Mouse (Mus musculus) adrenal gland, adult (tissue): ENCODE data around the gene Lbh.

ENCODE experiments used
- DNase-seq, 2 experiments: peaks; one replicate each; pipeline ENCODE4 v3.0.0; 2022 to 2023; ENCODE audit warnings: low spot score in 1 of 2; ENCODE audit not compliant: inconsistent age in 2 of 2

Gene Lbh

GRCm38 (mm10) chr17:72937204-72937603, 19.1 kb downstream of the Lbh start:
- DNase-seq, result no peak

GRCm38 (mm10) chr17:72938026-72938795, 20.1 kb downstream of the Lbh start:
- DNase-seq, result peak in 1 of 2 experiments; percentile 52

GRCm38 (mm10) chr17:72938871-72939568, 20.9 kb downstream of the Lbh start:
- DNase-seq, result no peak

- DNase-seq, result no peak
Measured at GRCm38 (mm10) chr17:72939569-72939899, 21.4 kb downstream of the Lbh start.

GRCm38 (mm10) chr17:72944368-72944767, 26.3 kb downstream of the Lbh start:
- DNase-seq, result no peak

- DNase-seq, result no peak
Measured at GRCm38 (mm10) chr17:72947111-72947859, 29.2 kb downstream of the Lbh start.

- DNase-seq, result no peak
Measured at GRCm38 (mm10) chr17:72948119-72948518, 30.0 kb downstream of the Lbh start.

GRCm38 (mm10) chr17:72949247-72949701, 31.2 kb downstream of the Lbh start:
- no peak for DNase-seq

GRCm38 (mm10) chr17:72951331-72951730, 33.2 kb downstream of the Lbh start:
- no peak for DNase-seq

- DNase-seq, result no peak
Measured at GRCm38 (mm10) chr17:72953811-72954685, 35.9 kb downstream of the Lbh start.

GRCm38 (mm10) chr17:72955534-72955933, 37.4 kb downstream of the Lbh start:
- DNase-seq, result no peak

- DNase-seq, result no peak
Measured at GRCm38 (mm10) chr17:72957016-72957415, 38.9 kb downstream of the Lbh start.

GRCm38 (mm10) chr17:72958886-72959285, 40.8 kb downstream of the Lbh start:
- DNase-seq, result no peak

GRCm38 (mm10) chr17:72959497-72960039, 41.5 kb downstream of the Lbh start:
- DNase-seq, result no peak

GRCm38 (mm10) chr17:72960243-72960642, 42.1 kb downstream of the Lbh start:
- DNase-seq, result no peak

GRCm38 (mm10) chr17:72960873-72961272, 42.8 kb downstream of the Lbh start:
- no peak for DNase-seq

GRCm38 (mm10) chr17:72961953-72962630, 44.0 kb downstream of the Lbh start:
- no peak for DNase-seq

- no peak for DNase-seq
Measured at GRCm38 (mm10) chr17:72965687-72966086, 47.6 kb downstream of the Lbh start.

- no peak for DNase-seq
Measured at GRCm38 (mm10) chr17:72966091-72966531, 48.0 kb downstream of the Lbh start.

GRCm38 (mm10) chr17:72966878-72967277, 48.8 kb downstream of the Lbh start:
- DNase-seq, result no peak
